Comparison of ENCODE assay signal across 7 mouse cellular contexts in genomic region chr11:53763496-53764140, GRCm38 (mm10). TPM values are rescaled to one million over a fixed set of nuclear protein-coding genes. Genes with fewer than 3 reads are reported as not detected.
DNase-seq lines count a peak whose midpoint lies in the region; ATAC-seq and TF ChIP-seq lines count a peak whose summit lies in the region.

No protein-coding gene starts in this region.

- peak overlapping the region; percentile 58 for H3K9ac ChIP-seq in embryonic facial prominence, embryonic 12.5 days
- H3K9ac ChIP-seq in limb, embryonic 11.5 days (ENCODE audit: low read length), result peak overlapping the region; percentile 64
- H3K9ac ChIP-seq in midbrain, embryonic 13.5 days (replicated peaks), result peak overlapping the region; percentile 33

- 0 out of 2 replicates have a peak, but pooled peaks have one; percentile 13 for TF ChIP-seq CTCF in kidney, adult 2 months (conservative IDR thresholded peaks at IDR 0.05; ENCODE audit: insufficient read depth, insufficient read length, low read depth, low read length)

- H3K27me3 ChIP-seq in embryonic facial prominence, embryonic 12.5 days, result peaks cover 13% of the 10 kb centered on the region; the same call in 1 of the 2 replicates
- no peaks in the 10 kb centered on the region for H3K27me3 ChIP-seq in kidney, adult 2 months (replicated peaks; ENCODE audit: control insufficient read depth, insufficient read depth, low read length)
- no peaks in the 10 kb centered on the region; the same call in 1 of the 2 replicates for H3K27me3 ChIP-seq in limb, embryonic 11.5 days (ENCODE audit: control insufficient read depth, insufficient read depth, low read length)
- peaks cover 69% of the 10 kb centered on the region for H3K27me3 ChIP-seq in midbrain, embryonic 13.5 days

- peaks cover 31% of the 10 kb centered on the region for H3K4me1 ChIP-seq in embryonic facial prominence, embryonic 12.5 days
- peaks cover 23% of the 10 kb centered on the region for H3K4me1 ChIP-seq in kidney, adult 2 months (ENCODE audit: control insufficient read depth, insufficient read depth, low read length)
- H3K4me1 ChIP-seq in limb, embryonic 11.5 days (ENCODE audit: control insufficient read depth, insufficient read depth, low read length), result peaks cover 30% of the 10 kb centered on the region
- peaks cover 29% of the 10 kb centered on the region for H3K4me1 ChIP-seq in midbrain, embryonic 13.5 days (replicated peaks)

- H3K27ac ChIP-seq in embryonic facial prominence, embryonic 12.5 days, result peak overlapping the region; percentile 86
- peak overlapping the region; percentile 95 for H3K27ac ChIP-seq in kidney, adult 2 months (ENCODE audit: insufficient read depth, low read depth, low read length)
- H3K27ac ChIP-seq in limb, embryonic 11.5 days (replicated peaks; ENCODE audit: low read depth, low read length), result peak overlapping the region; percentile 62; the same call in 1 of the 2 replicates
- H3K27ac ChIP-seq in midbrain, embryonic 13.5 days, result no peak overlapping the region

- H3K36me3 ChIP-seq in embryonic facial prominence, embryonic 12.5 days, result no peaks in the 10 kb centered on the region
- no peaks in the 10 kb centered on the region for H3K36me3 ChIP-seq in kidney, adult 2 months (ENCODE audit: control insufficient read depth, insufficient read depth, low read length)
- H3K36me3 ChIP-seq in limb, embryonic 11.5 days (ENCODE audit: control insufficient read depth, insufficient read depth, low read length), result no peaks in the 10 kb centered on the region
- H3K36me3 ChIP-seq in midbrain, embryonic 13.5 days, result no peaks in the 10 kb centered on the region

- peak; percentile 81 for ATAC-seq in embryonic facial prominence, embryonic 12.5 days (ENCODE audit: insufficient number of reproducible peaks, insufficient read depth, low FRiP score, low TSS enrichment)
- peak; percentile 69 for ATAC-seq in limb, embryonic 11.5 days (ENCODE audit: insufficient number of reproducible peaks, low FRiP score, low TSS enrichment, low read depth)
- ATAC-seq in midbrain, embryonic 13.5 days, result peak; percentile 73

- H3K4me2 ChIP-seq in embryonic facial prominence, embryonic 12.5 days (replicated peaks), result peak overlapping the region; percentile 76
- peak overlapping the region; percentile 73 for H3K4me2 ChIP-seq in limb, embryonic 11.5 days (ENCODE audit: low read depth, severe bottlenecking)
- H3K4me2 ChIP-seq in midbrain, embryonic 13.5 days (replicated peaks), result peak overlapping the region; percentile 60

- WGBS in embryonic facial prominence, embryonic 12.5 days, result under 1% methylated on average over 31 of the region's 33 CpGs
- under 1% methylated on average over 31 of the region's 33 CpGs for WGBS in kidney, adult 2 months
- WGBS in limb, embryonic 11.5 days, result 3% methylated on average over 33 of the region's 33 CpGs
- whole genome bisulfite sequencing in midbrain, embryonic 13.5 days, result 4% methylated on average over 33 of the region's 33 CpGs

- DNase-seq in adrenal gland, postnatal 14 days, result peak; percentile 97
- DNase-seq in heart, adult 18-20 months, result peak; percentile 96 to 97
- DNase-seq in kidney, adult 2 months, result peak; percentile 95
- peak; percentile 84 for DNase-seq in limb, embryonic 11.5 days (ENCODE audit: low spot score)
- peak; percentile 78 for DNase-seq in spleen, adult 12 weeks (ENCODE audit: low spot score)

- peak overlapping the region; percentile 34 for H3K4me3 ChIP-seq in embryonic facial prominence, embryonic 12.5 days
- peak overlapping the region; percentile 44 for H3K4me3 ChIP-seq in kidney, adult 2 months (ENCODE audit: insufficient read depth, low read depth, low read length)
- H3K4me3 ChIP-seq in limb, embryonic 11.5 days (ENCODE audit: low read depth, low read length), result peak overlapping the region; percentile 28
- peak overlapping the region; percentile 29 for H3K4me3 ChIP-seq in midbrain, embryonic 13.5 days (replicated peaks)

- peak; percentile 69 for TF ChIP-seq POLR2A in kidney, adult 2 months (IDR thresholded peaks at IDR 0.05; ENCODE audit: low read depth, low read length)

- H3K9me3 ChIP-seq in embryonic facial prominence, embryonic 12.5 days, result no peaks in the 10 kb centered on the region
- no peaks in the 10 kb centered on the region for H3K9me3 ChIP-seq in limb, embryonic 11.5 days (ENCODE audit: control insufficient read depth, low read length)
- H3K9me3 ChIP-seq in midbrain, embryonic 13.5 days, result no peaks in the 10 kb centered on the region

RNA-seq across cellular contexts. Expression of gene Irf1, which starts 6.2 kb away (rescaled TPM):
- 19.6 and 32.7 TPM in 2 replicates for total RNA-seq in adrenal gland, postnatal 14 days (2021)
- polyA plus RNA-seq in embryonic facial prominence, embryonic 12.5 days (2016; fragmentation: Nextera tagmentation; extraction: Ambion mirVana), result 7.9 and 10.2 TPM in 2 replicates
- 10 to 100 TPM; 18.7 to 23.9 TPM for total RNA-seq in heart, adult 18-20 months (2021)
- 31.5 and 35.5 TPM in 2 replicates for polyA plus RNA-seq in kidney, adult 2 months (2012; rRNA removed)
- 8.0 and 8.9 TPM in 2 replicates for polyA plus RNA-seq in limb, embryonic 11.5 days (2014; fragmentation: Nextera tagmentation; extraction: Ambion mirVana)
- polyA plus RNA-seq in midbrain, embryonic 13.5 days (2015; fragmentation: Nextera tagmentation; extraction: Ambion mirVana), result 1.5 and 2.0 TPM in 2 replicates

RNA-seq across cellular contexts. Expression of gene Gm17334, which starts 9.4 kb away (rescaled TPM):
- total RNA-seq in adrenal gland, postnatal 14 days (2021), result 0.37 and 0.41 TPM in 2 replicates
- polyA plus RNA-seq in embryonic facial prominence, embryonic 12.5 days (2016; fragmentation: Nextera tagmentation; extraction: Ambion mirVana), result not detected in 2 replicates
- under 1 TPM in 1 of 2 experiments, not detected in 1; 0.30 TPM for total RNA-seq in heart, adult 18-20 months (2021)
- polyA plus RNA-seq in kidney, adult 2 months (2012; rRNA removed), result 0.91 and 1.1 TPM in 2 replicates
- 0.35 TPM in 1 of 2 replicates, not detected in the other for polyA plus RNA-seq in limb, embryonic 11.5 days (2014; fragmentation: Nextera tagmentation; extraction: Ambion mirVana)
- not detected in 2 replicates for polyA plus RNA-seq in midbrain, embryonic 13.5 days (2015; fragmentation: Nextera tagmentation; extraction: Ambion mirVana)

RNA-seq across cellular contexts. Expression of gene Il5, which starts 43.0 kb away (rescaled TPM):
- not detected in 2 replicates for total RNA-seq in adrenal gland, postnatal 14 days (2021)
- polyA plus RNA-seq in embryonic facial prominence, embryonic 12.5 days (2016; fragmentation: Nextera tagmentation; extraction: Ambion mirVana), result not detected in 2 replicates
- not detected for total RNA-seq in heart, adult 18-20 months (2021)
- 0.08 TPM in 1 of 2 replicates, not detected in the other for polyA plus RNA-seq in kidney, adult 2 months (2012; rRNA removed)
- polyA plus RNA-seq in limb, embryonic 11.5 days (2014; fragmentation: Nextera tagmentation; extraction: Ambion mirVana), result 0.09 TPM in 1 of 2 replicates, not detected in the other
- not detected in 2 replicates for polyA plus RNA-seq in midbrain, embryonic 13.5 days (2015; fragmentation: Nextera tagmentation; extraction: Ambion mirVana)

RNA-seq across cellular contexts. Expression of gene Rad50, which starts 56.5 kb away (rescaled TPM):
- 15.8 and 17.7 TPM in 2 replicates for total RNA-seq in adrenal gland, postnatal 14 days (2021)
- polyA plus RNA-seq in embryonic facial prominence, embryonic 12.5 days (2016; fragmentation: Nextera tagmentation; extraction: Ambion mirVana), result 25.3 and 30.9 TPM in 2 replicates
- 1 to 10 TPM; 8.0 to 8.6 TPM for total RNA-seq in heart, adult 18-20 months (2021)
- polyA plus RNA-seq in kidney, adult 2 months (2012; rRNA removed), result 3.0 and 4.0 TPM in 2 replicates
- 26.4 and 28.7 TPM in 2 replicates for polyA plus RNA-seq in limb, embryonic 11.5 days (2014; fragmentation: Nextera tagmentation; extraction: Ambion mirVana)
- 13.0 and 14.3 TPM in 2 replicates for polyA plus RNA-seq in midbrain, embryonic 13.5 days (2015; fragmentation: Nextera tagmentation; extraction: Ambion mirVana)
